Comparison of ENCODE assay signal across 23 mouse cellular contexts in the genomic region with DNA sequence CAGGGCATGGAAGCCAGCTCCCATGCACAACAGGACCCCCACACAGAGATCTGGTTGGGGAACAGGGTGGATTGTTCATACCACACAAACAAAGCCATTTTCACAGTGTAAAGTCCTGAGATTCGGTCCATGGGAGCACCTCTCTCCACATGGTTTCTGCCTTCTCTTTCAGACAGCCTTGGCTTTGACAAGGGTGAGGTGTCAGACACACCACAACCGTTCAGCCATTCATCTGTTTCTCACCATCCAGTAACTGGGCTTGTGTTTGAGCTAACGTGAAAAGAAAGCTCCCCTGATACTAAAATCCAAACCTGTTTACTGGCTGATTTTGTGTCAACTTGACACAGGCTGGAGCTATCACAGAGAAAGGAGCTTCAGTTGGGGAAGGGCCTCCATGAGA. TPM values are rescaled to one million over a fixed set of nuclear protein-coding genes. Genes with fewer than 3 reads are reported as not detected.
A peak's percentile ranks its signal among the peaks of the same experiment; 100 is the strongest.
DNase-seq lines count a peak whose midpoint lies in the region; ATAC-seq lines count a peak whose summit lies in the region.
"Had no signal": no experiment of that assay in that cellular context is flagged by ENCODE, and none has a peak within 500 bp of the region (broad histone marks: within the 10 kb centered on the region; RNA-seq: fewer than 3 reads in every experiment).

No protein-coding gene starts in this region.

- ATAC-seq in forebrain, embryonic 14.5 days: peak; percentile 25; the same call in 1 of the 2 replicates
- ATAC-seq in forebrain, embryonic 13.5 days: no peak
- ATAC-seq in forebrain, embryonic 16.5 days: peak; percentile 62; the same call in 1 of the 2 replicates
- peak; percentile 47; the same call in 1 of the 2 replicates for ATAC-seq in kidney, embryonic 14.5 days (ENCODE audit: low FRiP score, low TSS enrichment)
- ATAC-seq: activated CD4-positive, CD25-positive, alpha-beta regulatory T cell, adult 4 months; CD4-positive, CD25-positive, alpha-beta regulatory T cell, adult 4 months; Patski had no signal

- no peak overlapping the region for H3K4me3 ChIP-seq in forebrain, embryonic 14.5 days (ENCODE audit: low read depth, low read length)
- H3K4me3 ChIP-seq in forebrain, embryonic 13.5 days: no peak overlapping the region
- no peak overlapping the region for H3K4me3 ChIP-seq in forebrain, embryonic 16.5 days (replicated peaks; ENCODE audit: low read length)
- no peak overlapping the region for H3K4me3 ChIP-seq in forebrain, embryonic 10.5 days
- no peak overlapping the region for H3K4me3 ChIP-seq in kidney, embryonic 14.5 days (ENCODE audit: low read length)
- H3K4me3 ChIP-seq: embryonic facial prominence, embryonic 10.5 days; embryonic facial prominence, embryonic 12.5 days had no signal

- no peak for DNase-seq in forebrain, embryonic 14.5 days (ENCODE audit: low spot score)
- no peak for DNase-seq in forebrain, embryonic 10.5 days (ENCODE audit: extremely low spot score, low spot score)
- DNase-seq in kidney, postnatal 25 days: no peak
- DNase-seq: adrenal gland, adult 8-10 months; adrenal gland, postnatal 14 days; adrenal gland, postnatal 36 days; B cell, adult 2 months; cerebellum, adult 11-12 months; cerebellum, adult 2 months; cerebellum, adult 9-10 months; cerebellum, postnatal 10 days; cerebellum, postnatal 25 days had no signal

- H3K4me1 ChIP-seq in forebrain, embryonic 14.5 days (ENCODE audit: control insufficient read depth, insufficient read depth, low read length): peaks cover 15% of the 10 kb centered on the region
- H3K4me1 ChIP-seq in forebrain, embryonic 13.5 days: peaks cover 18% of the 10 kb centered on the region
- peaks cover 23% of the 10 kb centered on the region for H3K4me1 ChIP-seq in forebrain, embryonic 16.5 days (replicated peaks; ENCODE audit: control insufficient read depth, insufficient read depth, low read length)
- H3K4me1 ChIP-seq in forebrain, embryonic 10.5 days: peaks cover 8% of the 10 kb centered on the region
- H3K4me1 ChIP-seq in kidney, embryonic 14.5 days (ENCODE audit: control insufficient read depth, insufficient read depth, low read length): peaks cover 11% of the 10 kb centered on the region; the same call in 1 of the 2 replicates

- H3K27ac ChIP-seq in forebrain, embryonic 14.5 days (ENCODE audit: low read depth, low read length): no peak overlapping the region
- H3K27ac ChIP-seq in forebrain, embryonic 13.5 days: no peak overlapping the region
- H3K27ac ChIP-seq in forebrain, embryonic 16.5 days (ENCODE audit: low read length): no peak overlapping the region
- no peak overlapping the region for H3K27ac ChIP-seq in forebrain, embryonic 10.5 days
- H3K27ac ChIP-seq in kidney, embryonic 14.5 days (ENCODE audit: low read depth, low read length): no peak overlapping the region
- H3K27ac ChIP-seq: embryonic facial prominence, embryonic 10.5 days; embryonic facial prominence, embryonic 12.5 days had no signal

- H3K9me3 ChIP-seq in forebrain, embryonic 14.5 days (replicated peaks; ENCODE audit: control insufficient read depth, low read length): no peaks in the 10 kb centered on the region
- no peaks in the 10 kb centered on the region for H3K9me3 ChIP-seq in forebrain, embryonic 13.5 days (replicated peaks)
- no peaks in the 10 kb centered on the region for H3K9me3 ChIP-seq in forebrain, embryonic 16.5 days (ENCODE audit: control insufficient read depth, low read length)
- no peaks in the 10 kb centered on the region for H3K9me3 ChIP-seq in forebrain, embryonic 10.5 days
- H3K9me3 ChIP-seq in kidney, embryonic 14.5 days (ENCODE audit: control insufficient read depth, low read length): no peaks in the 10 kb centered on the region
- H3K9me3 ChIP-seq: embryonic facial prominence, embryonic 10.5 days; embryonic facial prominence, embryonic 12.5 days had no signal

- no peaks in the 10 kb centered on the region for H3K27me3 ChIP-seq in forebrain, embryonic 14.5 days (replicated peaks; ENCODE audit: control insufficient read depth, insufficient read depth, low read length)
- no peaks in the 10 kb centered on the region for H3K27me3 ChIP-seq in forebrain, embryonic 13.5 days
- H3K27me3 ChIP-seq in forebrain, embryonic 16.5 days (replicated peaks; ENCODE audit: control insufficient read depth, insufficient read depth, low read length): no peaks in the 10 kb centered on the region
- H3K27me3 ChIP-seq in forebrain, embryonic 10.5 days (ENCODE audit: poor library complexity, severe bottlenecking): no peaks in the 10 kb centered on the region
- H3K27me3 ChIP-seq in kidney, embryonic 14.5 days (ENCODE audit: control insufficient read depth, insufficient read depth, low read length): no peaks in the 10 kb centered on the region
- H3K27me3 ChIP-seq: CH12.LX; embryonic facial prominence, embryonic 12.5 days had no signal

- no peaks in the 10 kb centered on the region for H3K36me3 ChIP-seq in forebrain, embryonic 14.5 days (ENCODE audit: control insufficient read depth, insufficient read depth, low read length)
- H3K36me3 ChIP-seq in forebrain, embryonic 13.5 days (ENCODE audit: poor library complexity, severe bottlenecking): no peaks in the 10 kb centered on the region
- H3K36me3 ChIP-seq in forebrain, embryonic 16.5 days (ENCODE audit: control insufficient read depth, insufficient read depth): no peaks in the 10 kb centered on the region
- no peaks in the 10 kb centered on the region for H3K36me3 ChIP-seq in forebrain, embryonic 10.5 days (replicated peaks)
- H3K36me3 ChIP-seq in kidney, embryonic 14.5 days (ENCODE audit: control insufficient read depth, insufficient read depth, low read length): no peaks in the 10 kb centered on the region
- H3K36me3 ChIP-seq: embryonic facial prominence, embryonic 10.5 days; embryonic facial prominence, embryonic 12.5 days; G1E had no signal

- H3K9ac ChIP-seq in forebrain, embryonic 14.5 days (ENCODE audit: low read length): no peak overlapping the region
- no peak overlapping the region for H3K9ac ChIP-seq in forebrain, embryonic 13.5 days
- H3K9ac ChIP-seq in forebrain, embryonic 16.5 days (replicated peaks; ENCODE audit: low read depth, low read length): no peak overlapping the region
- no peak overlapping the region for H3K9ac ChIP-seq in kidney, embryonic 14.5 days (ENCODE audit: low read depth, low read length)
- H3K9ac ChIP-seq: embryonic facial prominence, embryonic 12.5 days had no signal

- 52% methylated on average over 3 of the region's 3 CpGs for WGBS in forebrain, embryonic 14.5 days
- WGBS in forebrain, embryonic 13.5 days: 63% methylated on average over 3 of the region's 3 CpGs
- 42% methylated on average over 3 of the region's 3 CpGs for WGBS in forebrain, embryonic 16.5 days
- 83% methylated on average over 3 of the region's 3 CpGs for WGBS in forebrain, embryonic 10.5 days
- WGBS in kidney, embryonic 14.5 days: 46% methylated on average over 3 of the region's 3 CpGs

- no peak overlapping the region for H3K4me2 ChIP-seq in forebrain, embryonic 14.5 days (ENCODE audit: low read length)
- no peak overlapping the region for H3K4me2 ChIP-seq in forebrain, embryonic 13.5 days
- H3K4me2 ChIP-seq in forebrain, embryonic 16.5 days (ENCODE audit: low read length): no peak overlapping the region
- H3K4me2 ChIP-seq in kidney, embryonic 14.5 days (replicated peaks; ENCODE audit: low read depth, low read length): no peak overlapping the region
- H3K4me2 ChIP-seq: embryonic facial prominence, embryonic 12.5 days had no signal

RNA-seq across cellular contexts. Expression of gene Pcp4, which starts 6.8 kb away (rescaled TPM):
- polyA plus RNA-seq in forebrain, embryonic 14.5 days (2014; fragmentation: Nextera tagmentation; extraction: Ambion mirVana): 204 and 211 TPM in 2 replicates
- polyA plus RNA-seq in forebrain, embryonic 13.5 days (2015; fragmentation: Nextera tagmentation; extraction: Ambion mirVana): 71.7 and 86.1 TPM in 2 replicates
- 147 and 175 TPM in 2 replicates for polyA plus RNA-seq in forebrain, embryonic 16.5 days (2015; fragmentation: Nextera tagmentation; extraction: Ambion mirVana)
- polyA plus RNA-seq in forebrain, embryonic 10.5 days (2016; fragmentation: Nextera tagmentation; extraction: Ambion mirVana): 4.2 and 4.3 TPM in 2 replicates
- 80.1 and 94.9 TPM in 2 replicates for polyA plus RNA-seq in kidney, embryonic 14.5 days (2014; fragmentation: Nextera tagmentation; extraction: Ambion mirVana)
- polyA plus RNA-seq: CD4-positive, CD25-positive, alpha-beta regulatory T cell, adult 4 months; G1E had no signal

RNA-seq across cellular contexts. Expression of gene Itgb2l, which starts 30.8 kb away (rescaled TPM):
- 0.06 TPM in 1 of 2 replicates, not detected in the other for polyA plus RNA-seq in forebrain, embryonic 14.5 days (2014; fragmentation: Nextera tagmentation; extraction: Ambion mirVana)
- polyA plus RNA-seq in forebrain, embryonic 13.5 days (2015; fragmentation: Nextera tagmentation; extraction: Ambion mirVana): not detected in 2 replicates
- not detected in 2 replicates for polyA plus RNA-seq in forebrain, embryonic 16.5 days (2015; fragmentation: Nextera tagmentation; extraction: Ambion mirVana)
- polyA plus RNA-seq in forebrain, embryonic 10.5 days (2016; fragmentation: Nextera tagmentation; extraction: Ambion mirVana): not detected in 2 replicates
- polyA plus RNA-seq in kidney, embryonic 14.5 days (2014; fragmentation: Nextera tagmentation; extraction: Ambion mirVana): 0.51 and 1.3 TPM in 2 replicates
- polyA plus RNA-seq: activated CD4-positive, CD25-positive, alpha-beta regulatory T cell, adult 4 months; CD4-positive, CD25-positive, alpha-beta regulatory T cell, adult 4 months; cortical plate, adult 2 months; embryonic facial prominence, embryonic 10.5 days; G1E had no signal

Comparison
In these comparisons a context has a peak if more than half of its experiments do, and no peak if none do; other contexts are left out.
1. RNA of gene Pcp4, which starts 6.8 kb away (polyA plus RNA-seq): 204 to 211 TPM in forebrain, embryonic 14.5 days, 147 to 175 TPM in forebrain, embryonic 16.5 days, 71.7 to 86.1 TPM in forebrain, embryonic 13.5 days and 80.1 to 94.9 TPM in kidney, embryonic 14.5 days; 4.2 to 4.3 TPM in forebrain, embryonic 10.5 days; every median in the first group is over 10 times any median in the second.